Mouse (Mus musculus) forebrain, embryonic 13.5 days (tissue): ENCODE data around the gene Ptger2. TPM values are rescaled to one million over a fixed set of nuclear protein-coding genes. Genes with fewer than 3 reads are reported as not detected.
"Not testable (repeated sequence)": the region's sequence is repeated elsewhere in the genome, so short reads cannot be mapped to it uniquely, and the experiment has no call there.

Experiments
- ATAC-seq: fragments of 200-750 bp; cut with Nextera tagmentation; 2 replicates; pipeline ENCODE4 v1.8.0; 2017
- H3K27ac ChIP-seq: fragments of 300-500 bp; sonication (generic); 2 replicates; pipeline ENCODE4 v1.5.1; 2015; ENCODE audit warnings: inconsistent platforms, mild to moderate bottlenecking, moderate library complexity
- H3K27me3 ChIP-seq: fragments of 300-500 bp; sonication (generic); 2 replicates; pipeline ENCODE4 v1.6.1; 2015; ENCODE audit warnings: mild to moderate bottlenecking, inconsistent platforms
- H3K36me3 ChIP-seq: fragments of 300-500 bp; sonication (generic); 2 replicates; pipeline ENCODE4 v1.6.1; 2015; ENCODE audit warnings: mild to moderate bottlenecking, inconsistent platforms; ENCODE audit not compliant: poor library complexity, severe bottlenecking
- H3K4me1 ChIP-seq: fragments of 300-500 bp; sonication (generic); 2 replicates; pipeline ENCODE4 v1.6.1; 2015; ENCODE audit warnings: inconsistent platforms
- H3K4me2 ChIP-seq: fragments of 300-500 bp; sonication (generic); 2 replicates; pipeline ENCODE4 v1.6.1; 2015; ENCODE audit warnings: inconsistent platforms, mild to moderate bottlenecking, moderate library complexity
- H3K4me3 ChIP-seq: fragments of 300-500 bp; sonication (generic); 2 replicates; pipeline ENCODE4 v1.5.1; 2015; ENCODE audit warnings: mild to moderate bottlenecking, inconsistent platforms
- H3K9ac ChIP-seq: fragments of 300-500 bp; sonication (generic); 2 replicates; pipeline ENCODE4 v1.6.1; 2015; ENCODE audit warnings: mild to moderate bottlenecking, inconsistent platforms
- H3K9me3 ChIP-seq: fragments of 300-500 bp; sonication (generic); replicated peaks from 2 replicates; pipeline ENCODE4 v1.6.1; 2016; ENCODE audit warnings: inconsistent platforms
- WGBS: fragments of 180-500 bp; shearing (Covaris S2); methylation state at CpG from one replicate; pipeline ENCODE4 v1.1.7; 2015; 5-methylcytosine and 5-hydroxymethylcytosine counted together
- polyA plus RNA-seq: library from polyadenylated mRNA; unstranded; fragments of >200 nt; fragmentation: Nextera tagmentation; extraction: Ambion mirVana; gene quantifications from 2 replicates; pipeline ENCODE4 v1.2.1, GENCODE M21; 2015

Gene Ptger2
- 0.05 and 0.25 TPM in 2 replicates for polyA plus RNA-seq

GRCm38 (mm10) chr14:44987674-44988355 lies at the start of gene Ptger2:
Gene Ptger2, plus strand, starts transcription at chr14:44988195.
- peak within 1 kb of the TSS; percentile 49 for H3K4me3 ChIP-seq
- H3K36me3 ChIP-seq, H3K27ac ChIP-seq, H3K9me3 ChIP-seq: not testable (repeated sequence)
- H3K27me3 ChIP-seq: peaks cover 23% of the 10 kb centered on the region
- peaks cover 13% of the 10 kb centered on the region for H3K4me1 ChIP-seq
- WGBS: 13% methylated on average over 6 of the region's 6 CpGs
- H3K9ac ChIP-seq: peak within 1 kb of the TSS; percentile 60
- H3K4me2 ChIP-seq: peak within 1 kb of the TSS; percentile 85
- ATAC-seq: peak; percentile 54; the same call in 1 of the 2 replicates

- no peaks in the 10 kb centered on the region for H3K9me3 ChIP-seq
- H3K4me3 ChIP-seq: no peak overlapping the region
- H3K27me3 ChIP-seq: no peaks in the 10 kb centered on the region
- no peaks in the 10 kb centered on the region for H3K36me3 ChIP-seq
- no peak overlapping the region for H3K27ac ChIP-seq
- ATAC-seq: peak; percentile 75
- H3K4me1 ChIP-seq: peaks cover 3% of the 10 kb centered on the region; the same call in 1 of the 2 replicates
- no peak overlapping the region for H3K9ac ChIP-seq
- no peak overlapping the region for H3K4me2 ChIP-seq
- WGBS: 63% methylated on average over 1 of the region's 1 CpGs
Measured at GRCm38 (mm10) chr14:44960746-44961145, 27.2 kb upstream of the Ptger2 start.

DNA sequence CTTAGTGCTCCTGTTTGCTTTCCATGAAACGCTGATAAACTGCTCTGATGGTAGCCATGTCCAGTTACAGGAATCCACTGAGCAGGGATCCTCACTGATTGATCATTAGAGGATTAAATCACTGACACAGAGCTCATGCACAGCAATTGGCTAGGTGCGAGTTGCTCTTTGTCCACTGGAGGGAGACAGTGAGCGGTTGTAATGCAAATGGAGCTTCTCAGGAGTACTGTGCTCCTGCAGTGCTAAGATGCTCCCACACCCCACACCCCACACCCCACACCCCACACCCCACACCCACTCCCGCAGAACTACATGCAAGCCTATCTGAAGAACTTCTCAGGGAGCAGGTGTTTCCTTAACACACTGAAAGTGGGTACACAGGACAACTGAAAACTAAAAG lies 10.7 kb upstream of the Ptger2 start:
- not testable (repeated sequence) for H3K36me3 ChIP-seq, H3K9me3 ChIP-seq, H3K9ac ChIP-seq, H3K27me3 ChIP-seq, H3K4me1 ChIP-seq, H3K4me2 ChIP-seq, H3K27ac ChIP-seq, H3K4me3 ChIP-seq
- peak; percentile 63; the same call in 1 of the 2 replicates for ATAC-seq
- 3% methylated on average over 4 of the region's 4 CpGs for WGBS

- H3K4me2 ChIP-seq: no peak overlapping the region
- H3K4me1 ChIP-seq: no peaks in the 10 kb centered on the region
- no peak overlapping the region for H3K9ac ChIP-seq
- H3K27me3 ChIP-seq: 0 out of 2 replicates have a peak, but pooled peaks cover 3% of the 10 kb centered on the region
- H3K4me3 ChIP-seq: no peak overlapping the region
- 46% methylated on average over 3 of the region's 3 CpGs for WGBS
- ATAC-seq: no peak
- H3K27ac ChIP-seq: no peak overlapping the region
- no peaks in the 10 kb centered on the region for H3K9me3 ChIP-seq
- H3K36me3 ChIP-seq: no peaks in the 10 kb centered on the region
Measured at GRCm38 (mm10) chr14:44979887-44980286, 8.1 kb upstream of the Ptger2 start.

GRCm38 (mm10) chr14:44981490-44981889 lies 6.5 kb upstream of the Ptger2 start:
- 0 out of 2 replicates have a peak, but pooled peaks cover 3% of the 10 kb centered on the region for H3K27me3 ChIP-seq
- H3K4me3 ChIP-seq: no peak overlapping the region
- no peaks in the 10 kb centered on the region for H3K36me3 ChIP-seq
- no peak overlapping the region for H3K27ac ChIP-seq
- no peaks in the 10 kb centered on the region for H3K4me1 ChIP-seq
- WGBS: 12% methylated on average over 4 of the region's 4 CpGs
- H3K9ac ChIP-seq: no peak overlapping the region
- ATAC-seq: no peak
- H3K9me3 ChIP-seq: no peaks in the 10 kb centered on the region
- no peak overlapping the region for H3K4me2 ChIP-seq

DNA sequence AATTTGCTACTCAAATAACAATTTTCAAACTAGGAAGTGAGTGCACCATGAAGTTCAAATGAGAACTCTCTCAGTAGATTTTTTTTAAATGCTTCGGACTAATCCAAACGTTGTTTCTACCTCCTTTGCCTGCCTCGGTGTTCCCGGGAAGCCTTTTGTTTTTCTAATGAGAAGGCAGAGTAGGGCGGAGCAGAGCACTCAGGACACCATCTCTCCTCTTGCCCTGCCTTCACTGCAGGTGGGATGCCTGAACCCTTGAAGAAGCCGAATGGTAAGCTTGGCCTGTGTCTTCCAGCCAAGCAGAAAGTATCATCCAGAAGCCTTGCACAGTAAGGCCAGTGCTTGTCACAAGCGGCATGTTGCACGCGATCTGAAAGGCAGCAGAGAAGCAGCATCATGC lies 3.9 kb upstream of the Ptger2 start:
- H3K9me3 ChIP-seq: no peaks in the 10 kb centered on the region
- peaks cover 10% of the 10 kb centered on the region for H3K27me3 ChIP-seq
- no peaks in the 10 kb centered on the region for H3K36me3 ChIP-seq
- H3K9ac ChIP-seq: no peak overlapping the region
- H3K4me1 ChIP-seq: peaks cover 5% of the 10 kb centered on the region
- H3K4me3 ChIP-seq: no peak overlapping the region
- WGBS: 22% methylated on average over 9 of the region's 9 CpGs
- no peak for ATAC-seq
- no peak overlapping the region for H3K27ac ChIP-seq
- H3K4me2 ChIP-seq: no peak overlapping the region

- H3K36me3 ChIP-seq: no peaks in the 10 kb centered on the region
- peaks cover 25% of the 10 kb centered on the region for H3K27me3 ChIP-seq
- no peak for ATAC-seq
- H3K27ac ChIP-seq: no peak overlapping the region
- H3K9ac ChIP-seq: no peak overlapping the region
- H3K4me3 ChIP-seq: no peak overlapping the region
- H3K9me3 ChIP-seq: no peaks in the 10 kb centered on the region
- peaks cover 13% of the 10 kb centered on the region for H3K4me1 ChIP-seq
- no peak overlapping the region for H3K4me2 ChIP-seq
Measured at GRCm38 (mm10) chr14:44986248-44986647, 1.7 kb upstream of the Ptger2 start.

- Histone ChIP-seq H3K4me1 (peaks cover 13% of the 10 kb centered on the region), H3K4me3 (peak overlapping the region; percentile 49), H3K4me2 (peak overlapping the region; percentile 85), H3K27me3 (peaks cover 23% of the 10 kb centered on the region), H3K27ac (no peak overlapping the region), H3K36me3 (no peaks in the 10 kb centered on the region), H3K9ac (peak overlapping the region; percentile 60), H3K9me3 (no peaks in the 10 kb centered on the region)
- ATAC-seq: peak; percentile 44
- WGBS: 3% methylated on average over 14 of the region's 14 CpGs
Measured at GRCm38 (mm10) chr14:44988456-44989016, 541 bp downstream of the Ptger2 start.

- H3K4me1 ChIP-seq: peaks cover 13% of the 10 kb centered on the region
- H3K27ac ChIP-seq: no peak overlapping the region
- ATAC-seq: peak; percentile 61
- peak overlapping the region; percentile 85 for H3K4me2 ChIP-seq
- H3K36me3 ChIP-seq: no peaks in the 10 kb centered on the region
- WGBS: under 1% methylated on average over 45 of the region's 45 CpGs
- H3K9me3 ChIP-seq: no peaks in the 10 kb centered on the region
- H3K27me3 ChIP-seq: peaks cover 23% of the 10 kb centered on the region
- peak overlapping the region; percentile 60 for H3K9ac ChIP-seq
- peak overlapping the region; percentile 49 for H3K4me3 ChIP-seq
Measured at GRCm38 (mm10) chr14:44989017-44989721, 1.2 kb downstream of the Ptger2 start.

DNA sequence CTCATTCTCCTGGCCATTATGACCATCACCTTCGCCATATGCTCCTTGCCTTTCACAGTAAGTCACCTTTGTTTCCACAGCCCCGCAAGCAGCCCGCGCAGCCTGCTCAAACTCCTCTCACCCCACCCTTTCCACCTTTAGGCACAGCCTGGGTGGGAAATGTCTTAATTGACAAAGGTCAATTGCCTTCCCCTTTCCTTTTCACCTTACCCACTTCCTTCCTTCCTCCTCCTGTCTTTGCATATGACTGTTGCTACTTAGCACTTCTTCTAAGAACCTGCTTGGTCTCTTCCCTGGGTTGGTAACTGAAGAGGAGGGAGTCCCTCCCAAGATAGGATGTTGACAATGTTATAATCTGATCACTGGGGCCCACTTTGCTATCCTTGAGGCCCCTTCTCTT lies 1.8 kb downstream of the Ptger2 start:
- Histone ChIP-seq H3K4me1 (peaks cover 13% of the 10 kb centered on the region), H3K27ac (no peak overlapping the region), H3K36me3 (no peaks in the 10 kb centered on the region), H3K27me3 (peaks cover 23% of the 10 kb centered on the region), H3K4me2 (peak overlapping the region; percentile 85), H3K4me3 (peak overlapping the region; percentile 49), H3K9ac (peak overlapping the region; percentile 60; the same call in 1 of the 2 replicates), H3K9me3 (no peaks in the 10 kb centered on the region)
- ATAC-seq: no peak; the same call in 1 of the 2 replicates
- 17% methylated on average over 4 of the region's 4 CpGs for WGBS

- no peak for ATAC-seq
- Histone ChIP-seq H3K4me1 (peaks cover 6% of the 10 kb centered on the region; the same call in 1 of the 2 replicates), H3K9me3 (no peaks in the 10 kb centered on the region), H3K27me3 (peaks cover 15% of the 10 kb centered on the region), H3K36me3 (no peaks in the 10 kb centered on the region), H3K4me3 (no peak overlapping the region), H3K4me2 (no peak overlapping the region), H3K9ac (no peak overlapping the region), H3K27ac (no peak overlapping the region)
Measured at GRCm38 (mm10) chr14:44994337-44994736, 6.3 kb downstream of the Ptger2 start.

DNA sequence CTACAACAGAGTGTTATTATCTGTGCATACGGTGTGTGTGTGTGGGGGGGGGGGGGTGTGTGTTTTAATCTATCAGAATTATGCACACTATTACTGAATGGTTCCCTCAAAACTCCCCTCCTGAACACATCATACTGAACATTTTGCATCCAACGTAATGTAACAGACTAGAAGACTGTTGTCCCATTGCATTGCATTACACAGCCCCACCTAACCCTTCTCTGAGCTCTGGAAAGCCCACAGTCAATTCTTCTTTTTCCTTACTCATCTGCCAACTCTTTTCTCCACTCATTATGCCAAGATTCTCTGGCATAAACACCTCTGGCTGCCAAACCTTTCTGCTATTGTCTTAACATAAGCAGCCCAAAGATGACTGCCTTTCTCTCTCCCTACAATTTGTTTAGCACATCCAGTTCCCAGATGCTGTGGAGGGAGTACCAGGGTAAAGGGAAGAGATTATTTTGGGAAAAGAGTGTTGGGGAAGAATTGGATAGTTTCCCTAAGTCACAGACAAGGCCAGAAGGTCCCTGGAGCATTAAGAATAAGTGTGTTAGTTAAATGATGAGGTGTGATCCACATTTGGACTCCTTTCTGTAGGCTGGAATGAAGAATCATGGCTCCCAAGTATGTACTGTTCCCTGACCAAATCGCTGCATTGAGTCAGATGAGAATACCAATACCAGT lies 12.2 kb downstream of the Ptger2 start:
- Histone ChIP-seq H3K36me3 (no peaks in the 10 kb centered on the region), H3K4me2 (no peak overlapping the region), H3K4me3 (no peak overlapping the region), H3K9ac (no peak overlapping the region), H3K27me3 (no peaks in the 10 kb centered on the region), H3K9me3 (no peaks in the 10 kb centered on the region), H3K4me1 (no peaks in the 10 kb centered on the region), H3K27ac (no peak overlapping the region)
- ATAC-seq: no peak
- WGBS: 89% methylated on average over 3 of the region's 3 CpGs
